Mouse (Mus musculus) G1E (cell line): Measurements from ENCODE around the gene Grik4. TPM values are rescaled to one million over a fixed set of nuclear protein-coding genes. Genes with fewer than 3 reads are reported as not detected.

Source experiments
- ATAC-seq: 2 replicates; pipeline ENCODE4 v1.8.0; 2016; ENCODE audit warnings: mild to moderate bottlenecking; ENCODE audit not compliant: insufficient number of reproducible peaks, poor library complexity, low FRiP score, severe bottlenecking; ENCODE audit errors: extremely low read depth
- DNase-seq: peaks from one replicate; pipeline ENCODE4 v3.0.0; 2012; ENCODE audit warnings: low spot score
- H3K27me3 ChIP-seq: 2 replicates; pipeline ENCODE4 v1.6.1; 2012; ENCODE audit warnings: mild to moderate bottlenecking, low read length, inconsistent platforms; ENCODE audit not compliant: insufficient read depth
- H3K36me3 ChIP-seq: replicated peaks from 2 replicates; pipeline ENCODE3; 2012; ENCODE audit warnings: mild to moderate bottlenecking, inconsistent platforms
- H3K4me1 ChIP-seq: 2 replicates; pipeline ENCODE4 v1.6.1; 2012; ENCODE audit warnings: low read depth, low read length, inconsistent platforms, mixed read lengths; ENCODE audit not compliant: insufficient read depth
- H3K4me3 ChIP-seq: 2 replicates; pipeline ENCODE4 v1.5.1; 2012; ENCODE audit warnings: low read depth, mild to moderate bottlenecking, inconsistent platforms, low read length, moderate library complexity, mixed read lengths
- H3K9me3 ChIP-seq: replicated peaks from 2 replicates; pipeline ENCODE4 v1.6.1; 2012; ENCODE audit warnings: inconsistent platforms
- CTCF ChIP-seq: IDR thresholded peaks from 2 replicates; pipeline ENCODE4 v1.5.1; 2012; ENCODE audit warnings: low read depth, low read length, inconsistent platforms, mixed read lengths
- GATA1 ChIP-seq: IDR thresholded peaks from 2 replicates; pipeline ENCODE4 v1.6.1; 2012; ENCODE audit warnings: borderline replicate concordance, low read length, inconsistent platforms, mixed read lengths
- GATA2 ChIP-seq: IDR thresholded peaks from 2 replicates; pipeline ENCODE4 v1.6.1; 2012; ENCODE audit warnings: low read depth, low read length, inconsistent platforms, borderline replicate concordance
- POLR2AphosphoS5 ChIP-seq: IDR thresholded peaks from 2 replicates; pipeline ENCODE4 v1.6.1; 2012; ENCODE audit warnings: low read depth, low read length, inconsistent platforms; ENCODE audit not compliant: insufficient replicate concordance
- TAL1 ChIP-seq: conservative IDR thresholded peaks from 2 replicates; pipeline ENCODE4 v1.6.1; 2012; ENCODE audit warnings: low read depth, low read length, inconsistent platforms, mixed read lengths
- polyA plus RNA-seq: library from polyadenylated mRNA; stranded (reverse); fragments of >175 nt; gene quantifications from 2 replicates; pipeline ENCODE4 v1.2.3, GENCODE M21; 2012
- total RNA-seq, 2 experiments: library from RNA; stranded (forward) in 1 of 2; stranded (reverse) in 1 of 2; fragments of 200-1000 nt in 1 of 2; fragments of >200 nt in 1 of 2; fragmentation: Nextera tagmentation in 1 of 2; gene quantifications; 2 replicates each; pipeline ENCODE4 v1.2.3; 2014 to 2017

Grik4 gene
- total and polyA plus RNA-seq, 3 experiments: under 0.01 TPM; not detected in 2

DNA sequence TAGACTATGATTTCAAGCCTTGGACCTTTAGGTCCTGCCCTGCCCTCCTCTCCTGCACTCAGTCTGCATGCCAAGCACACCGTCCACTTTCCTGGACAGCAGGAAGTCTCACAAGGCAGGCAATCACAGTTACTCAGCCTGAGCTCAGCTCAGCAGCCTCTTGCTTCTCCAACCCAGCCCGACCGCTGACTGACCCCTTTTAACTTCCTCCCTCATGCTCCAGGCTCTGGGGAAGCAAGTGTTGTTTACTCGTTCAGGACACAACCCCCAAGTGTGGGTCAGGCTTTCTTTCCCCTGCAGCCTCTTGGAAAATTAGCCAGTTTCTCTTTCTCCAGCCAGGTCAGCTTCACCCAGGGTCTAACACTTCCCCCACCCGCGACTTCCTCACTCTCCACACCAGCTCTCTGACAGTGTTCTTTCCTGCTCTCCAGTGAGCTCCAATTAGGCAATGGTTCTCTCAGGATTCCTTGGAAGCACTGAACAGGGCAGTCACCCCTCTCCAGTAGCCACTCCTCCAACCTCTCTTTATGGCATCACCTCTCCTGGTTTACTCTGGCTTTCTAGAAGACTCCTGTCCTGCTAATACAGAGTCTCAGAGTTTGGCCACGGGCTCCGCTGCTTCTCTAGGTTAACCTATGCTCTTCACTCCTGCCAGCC lies 35.5 kb downstream of the Grik4 start:
- Histone ChIP-seq H3K9me3 (peaks cover 2% of the 10 kb centered on the region; the same call in 1 of the 2 replicates), H3K4me3 (no peak overlapping the region), H3K36me3 (no peaks in the 10 kb centered on the region), H3K27me3 (peaks cover 9% of the 10 kb centered on the region; the same call in 1 of the 2 replicates), H3K4me1 (no peaks in the 10 kb centered on the region)
- ATAC-seq (no peak), DNase-seq (no peak)
- TF ChIP-seq GATA2 (no peak), POLR2AphosphoS5 (no peak), GATA1 (no peak), TAL1 (no peak), CTCF (no peak)

DNA sequence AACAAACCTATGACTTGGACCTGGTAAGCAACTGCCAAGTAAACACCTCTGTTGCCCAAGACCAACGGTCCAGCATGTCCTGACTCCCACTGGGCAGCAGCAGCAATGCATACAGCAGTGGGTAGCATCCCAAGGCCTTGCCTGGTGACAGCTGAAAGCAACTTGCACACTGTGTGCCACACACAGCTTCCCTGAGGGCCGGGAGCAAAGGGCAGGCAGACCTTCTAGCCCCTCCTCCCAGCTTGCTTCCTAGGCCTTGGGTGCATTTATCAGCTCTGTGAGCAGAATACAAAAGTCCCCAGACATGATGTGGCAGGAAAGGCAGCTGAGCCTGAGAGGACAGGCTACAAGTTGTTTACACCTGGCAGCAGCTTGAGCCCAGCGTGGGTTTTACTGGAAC lies 37.3 kb downstream of the Grik4 start:
- ATAC-seq: no peak
- peaks cover 2% of the 10 kb centered on the region; the same call in 1 of the 2 replicates for H3K9me3 ChIP-seq
- no peaks in the 10 kb centered on the region for H3K36me3 ChIP-seq
- no peak overlapping the region for H3K4me3 ChIP-seq
- DNase-seq: no peak
- no peaks in the 10 kb centered on the region for H3K4me1 ChIP-seq
- H3K27me3 ChIP-seq: peaks cover 6% of the 10 kb centered on the region; the same call in 1 of the 2 replicates
- TF ChIP-seq CTCF: no peak
- no peak for TF ChIP-seq POLR2AphosphoS5
- no peak for TF ChIP-seq GATA1
- TF ChIP-seq TAL1: no peak
- TF ChIP-seq GATA2: no peak

DNA sequence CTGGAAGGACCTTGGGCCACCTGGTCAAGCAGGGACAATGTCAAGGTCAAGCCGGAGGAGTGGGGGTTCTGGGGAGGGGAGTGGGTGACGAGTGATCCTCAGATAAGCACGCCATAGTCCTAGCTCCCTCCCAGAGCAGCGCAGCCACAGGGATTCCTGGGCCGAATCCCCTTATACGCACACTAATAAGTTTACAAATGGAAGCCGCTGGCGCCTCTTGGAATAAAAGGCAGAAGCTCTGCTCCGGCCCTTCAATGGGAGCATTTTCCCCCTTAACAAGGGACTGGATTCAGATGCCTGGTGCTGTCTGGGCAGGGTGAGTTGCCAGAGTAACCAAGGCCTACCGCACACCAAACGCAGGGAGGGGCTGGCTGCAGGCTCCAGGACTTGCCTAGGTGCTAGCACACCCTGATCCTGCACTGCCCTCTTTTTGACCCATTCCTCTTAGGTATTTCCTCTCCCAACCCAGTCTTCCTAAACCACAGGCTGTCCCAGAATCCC lies 46.2 kb downstream of the Grik4 start:
- no peak overlapping the region for H3K4me3 ChIP-seq

DNA sequence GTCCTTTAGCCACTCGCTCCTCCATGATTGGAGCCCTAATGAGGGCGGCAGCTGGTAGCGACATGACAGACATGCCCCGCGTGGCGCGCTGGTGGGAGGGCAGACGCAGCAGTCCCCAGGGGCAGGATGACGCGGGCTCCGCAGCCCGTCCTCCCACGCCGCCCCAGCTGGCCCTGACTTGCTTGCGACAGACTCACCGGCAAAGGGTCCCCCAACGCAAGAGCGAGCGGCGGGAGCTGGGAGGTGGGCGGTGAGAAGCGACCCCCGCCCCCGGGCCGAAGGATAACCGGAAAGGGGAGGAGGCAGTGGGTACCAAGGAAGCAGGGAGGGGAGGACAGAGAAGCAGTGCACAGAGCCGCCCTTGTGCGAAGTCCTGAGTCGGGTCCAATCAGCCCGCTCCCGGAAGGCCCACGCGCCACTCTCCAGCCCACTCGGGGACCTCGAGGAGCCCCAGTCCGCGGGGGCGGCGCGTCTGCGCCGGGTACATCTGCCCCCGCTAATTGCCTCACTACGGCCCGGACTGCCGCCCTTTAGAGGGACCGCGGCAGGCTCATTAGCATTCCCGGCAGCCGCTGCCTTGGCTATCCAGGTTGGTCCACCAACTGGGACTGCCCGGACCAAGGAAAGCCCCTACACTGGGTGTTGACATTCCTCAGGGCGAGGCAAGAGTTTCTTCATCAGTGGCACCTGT lies 46.8 kb downstream of the Grik4 start:
- DNase-seq: no peak
- no peaks in the 10 kb centered on the region for H3K4me1 ChIP-seq
- no peaks in the 10 kb centered on the region for H3K27me3 ChIP-seq
- no peak for ATAC-seq
- H3K4me3 ChIP-seq: no peak overlapping the region; the same call in 1 of the 2 replicates
- TF ChIP-seq POLR2AphosphoS5 (no peak), GATA2 (no peak), GATA1 (no peak), CTCF (no peak), TAL1 (no peak)
- H3K9me3 ChIP-seq: peaks cover 30% of the 10 kb centered on the region
- no peaks in the 10 kb centered on the region for H3K36me3 ChIP-seq

More for the DNA sequence above, 46.2 kb downstream of the Grik4 start:
- H3K36me3 ChIP-seq: no peaks in the 10 kb centered on the region
- no peak for DNase-seq
- peaks cover 27% of the 10 kb centered on the region for H3K9me3 ChIP-seq
- no peaks in the 10 kb centered on the region for H3K4me1 ChIP-seq
- no peaks in the 10 kb centered on the region for H3K27me3 ChIP-seq
- ATAC-seq: no peak
- TF ChIP-seq CTCF: no peak
- TF ChIP-seq GATA1: no peak
- no peak for TF ChIP-seq GATA2
- no peak for TF ChIP-seq TAL1
- TF ChIP-seq POLR2AphosphoS5: no peak

DNA sequence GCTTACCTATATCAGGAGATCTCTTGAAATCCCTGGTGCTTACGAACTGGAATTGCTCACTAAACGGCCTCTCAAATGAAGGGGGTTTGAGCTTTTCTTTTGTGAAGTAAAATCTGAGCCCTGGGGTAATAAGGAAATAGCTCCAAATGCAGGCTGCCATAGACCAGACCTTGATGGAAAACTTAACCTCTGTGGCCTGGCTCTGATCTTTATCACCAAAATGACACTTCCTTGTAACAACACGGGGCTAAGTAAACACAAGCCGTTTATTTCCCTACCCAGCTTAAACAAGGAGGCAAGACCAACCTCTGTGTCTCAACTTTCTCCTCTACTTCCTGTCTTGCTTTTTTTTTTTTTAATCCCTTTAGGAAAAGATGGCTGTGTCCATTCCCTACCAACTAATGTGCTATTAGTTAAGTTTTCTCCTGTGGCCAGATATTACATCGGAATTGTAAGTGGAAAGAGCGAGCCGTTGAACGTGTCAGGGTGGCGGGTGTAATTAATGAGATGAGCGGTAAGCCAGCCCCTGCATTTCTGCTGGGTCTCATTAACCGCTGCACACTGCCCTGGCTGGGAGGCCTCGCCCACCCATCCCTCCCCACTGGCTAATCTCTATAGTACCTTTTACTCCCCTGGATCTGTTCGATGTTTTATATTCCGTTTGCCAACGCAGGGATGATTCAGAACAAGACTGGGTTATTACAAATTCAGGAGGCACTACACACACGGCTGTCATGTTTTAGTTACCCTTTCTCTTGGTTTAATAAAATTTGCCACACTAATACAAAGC lies 47.7 kb downstream of the Grik4 start:
- ATAC-seq (no peak), DNase-seq (no peak)
- Histone ChIP-seq H3K4me1 (no peaks in the 10 kb centered on the region), H3K4me3 (no peak overlapping the region), H3K9me3 (peaks cover 30% of the 10 kb centered on the region), H3K27me3 (no peaks in the 10 kb centered on the region), H3K36me3 (no peaks in the 10 kb centered on the region)
- TF ChIP-seq GATA2 (no peak), POLR2AphosphoS5 (no peak), GATA1 (no peak), TAL1 (no peak), CTCF (no peak)

DNA sequence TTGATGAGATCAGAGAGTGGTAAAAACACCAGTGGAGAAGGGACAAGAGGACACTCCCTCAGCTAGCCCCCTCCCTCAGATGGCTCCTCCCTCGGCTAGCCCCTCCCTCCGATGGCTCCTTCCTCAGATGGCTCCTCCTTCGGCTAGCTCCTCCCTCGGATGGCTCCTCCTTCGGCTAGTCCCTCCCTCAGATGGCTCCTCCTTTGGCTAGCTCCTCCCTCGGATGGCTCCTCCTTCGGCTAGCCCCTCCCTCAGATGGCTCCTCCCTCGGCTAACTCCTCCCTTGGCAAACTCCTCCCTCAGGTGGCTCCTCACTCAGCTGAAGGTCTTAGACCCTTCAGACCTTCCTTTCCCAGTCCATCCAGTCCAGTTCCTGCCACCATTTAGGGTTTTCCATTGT lies 51.5 kb downstream of the Grik4 start:
- H3K4me1 ChIP-seq: no peaks in the 10 kb centered on the region
- DNase-seq: no peak

More for the DNA sequence above, 51.5 kb downstream of the Grik4 start:
- TF ChIP-seq TAL1: no peak
- no peak for TF ChIP-seq CTCF
- H3K27me3 ChIP-seq: no peaks in the 10 kb centered on the region
- H3K4me3 ChIP-seq: no peak overlapping the region
- no peak for ATAC-seq
- no peaks in the 10 kb centered on the region for H3K36me3 ChIP-seq
- peaks cover 17% of the 10 kb centered on the region for H3K9me3 ChIP-seq
